Mouse (Mus musculus) kidney, embryonic 14.5 days (tissue): ENCODE measurements around the gene Adamtsl2. TPM values are rescaled to one million over a fixed set of nuclear protein-coding genes. Genes with fewer than 3 reads are reported as not detected.

Experiments used
- ATAC-seq: fragments of 200-750 bp; cut with Nextera tagmentation; 2 replicates; pipeline ENCODE4 v1.8.0; 2017; ENCODE audit warnings: moderate number of reproducible peaks, mild to moderate bottlenecking, moderate TSS enrichment, moderate library complexity; ENCODE audit not compliant: low FRiP score, low TSS enrichment
- H3K27ac ChIP-seq: fragments of 300-500 bp; sonication (generic); 2 replicates; pipeline ENCODE4 v1.5.1; 2014; ENCODE audit warnings: low read depth, mild to moderate bottlenecking, low read length, moderate library complexity, mixed read lengths
- H3K27me3 ChIP-seq: fragments of 300-500 bp; sonication (generic); 2 replicates; pipeline ENCODE4 v1.6.1; 2014; ENCODE audit warnings: mild to moderate bottlenecking, low read length; ENCODE audit not compliant: control insufficient read depth, insufficient read depth
- H3K36me3 ChIP-seq: fragments of 300-500 bp; sonication (generic); 2 replicates; pipeline ENCODE4 v1.6.1; 2014; ENCODE audit warnings: low read length, mixed read lengths; ENCODE audit not compliant: control insufficient read depth, insufficient read depth
- H3K4me1 ChIP-seq: fragments of 300-500 bp; sonication (generic); 2 replicates; pipeline ENCODE4 v1.6.1; 2014; ENCODE audit warnings: low read length, mixed read lengths; ENCODE audit not compliant: control insufficient read depth, insufficient read depth
- H3K4me2 ChIP-seq: fragments of 300-500 bp; sonication (generic); replicated peaks from 2 replicates; pipeline ENCODE4 v1.6.1; 2014; ENCODE audit warnings: low read depth, mild to moderate bottlenecking, low read length
- H3K4me3 ChIP-seq: fragments of 300-500 bp; sonication (generic); 2 replicates; pipeline ENCODE4 v1.5.1; 2014; ENCODE audit warnings: mild to moderate bottlenecking, low read length
- H3K9ac ChIP-seq: fragments of 300-500 bp; sonication (generic); 2 replicates; pipeline ENCODE4 v1.6.1; 2014; ENCODE audit warnings: low read depth, mild to moderate bottlenecking, low read length, moderate library complexity
- H3K9me3 ChIP-seq: fragments of 300-500 bp; sonication (generic); 2 replicates; pipeline ENCODE4 v1.6.1; 2016; ENCODE audit warnings: low read length; ENCODE audit not compliant: control insufficient read depth
- WGBS: fragments of 180-500 bp; shearing (Covaris S2); extraction: QIAGEN DNeasy Blood & Tissue Kit; methylation state at CpG from one replicate; pipeline ENCODE4 v1.1.7; 2014; 5-methylcytosine and 5-hydroxymethylcytosine counted together
- polyA plus RNA-seq: library from polyadenylated mRNA; unstranded; fragments of >200 nt; fragmentation: Nextera tagmentation; extraction: Ambion mirVana; gene quantifications from 2 replicates; pipeline ENCODE4 v1.2.1, GENCODE M21; 2014

Adamtsl2 gene
- polyA plus RNA-seq, 1 experiment from 2014 or later, result 0.65 TPM

GRCm38 (mm10) chr2:27156596-27156995, 77.4 kb downstream of the Adamtsl2 start:
- no peaks in the 10 kb centered on the region for H3K9me3 ChIP-seq

More at GRCm38 (mm10) chr2:27156596-27156995, 77.4 kb downstream of the Adamtsl2 start:
- Histone ChIP-seq H3K27ac (no peak overlapping the region), H3K4me3 (no peak overlapping the region), H3K27me3 (no peaks in the 10 kb centered on the region), H3K4me2 (no peak overlapping the region), H3K9ac (no peak overlapping the region), H3K4me1 (no peaks in the 10 kb centered on the region), H3K36me3 (no peaks in the 10 kb centered on the region)
- no peak for ATAC-seq
- 80% methylated on average over 6 of the region's 6 CpGs for WGBS

Other genes with a start within 250 kb of the Adamtsl2 start
- gene Abo, start 214.4 kb upstream of the Adamtsl2 start, polyA plus RNA-seq, result not detected in 2 replicates
- gene Surf6, start 176.5 kb upstream of the Adamtsl2 start, polyA plus RNA-seq, result 14.6 and 19.0 TPM in 2 replicates
- 27.0 and 35.2 TPM in 2 replicates for gene Med22, start 168.7 kb upstream of the Adamtsl2 start, polyA plus RNA-seq
- gene Rpl7a, start 168.6 kb upstream of the Adamtsl2 start, polyA plus RNA-seq, result 790 and 884 TPM in 2 replicates
- 40.1 and 46.5 TPM in 2 replicates for gene Surf2, start 163.0 kb upstream of the Adamtsl2 start, polyA plus RNA-seq
- gene Surf1, start 162.8 kb upstream of the Adamtsl2 start, polyA plus RNA-seq, result 48.1 and 51.1 TPM in 2 replicates
- gene Surf4, start 145.5 kb upstream of the Adamtsl2 start, polyA plus RNA-seq, result 124 and 187 TPM in 2 replicates
- gene Stkld1, start 145.3 kb upstream of the Adamtsl2 start, polyA plus RNA-seq, result 0.09 TPM in 1 of 2 replicates, not detected in the other
- 37.5 and 49.7 TPM in 2 replicates for gene Rexo4, start 115.0 kb upstream of the Adamtsl2 start, polyA plus RNA-seq
- 0.05 and 0.06 TPM in 2 replicates for gene Adamts13, start 106.0 kb upstream of the Adamtsl2 start, polyA plus RNA-seq
- gene Cacfd1, start 69.5 kb upstream of the Adamtsl2 start, polyA plus RNA-seq, result 36.7 and 56.5 TPM in 2 replicates
- gene Slc2a6, start 51.4 kb upstream of the Adamtsl2 start, polyA plus RNA-seq, result 0.37 and 0.64 TPM in 2 replicates
- gene Mymk, start 7.2 kb upstream of the Adamtsl2 start, polyA plus RNA-seq, result 0.54 TPM in 1 of 2 replicates, not detected in the other
- not detected in 2 replicates for gene Fam163b, start 63.1 kb downstream of the Adamtsl2 start, polyA plus RNA-seq
- gene Dbh, start 85.9 kb downstream of the Adamtsl2 start, polyA plus RNA-seq, result not detected in 2 replicates
- gene Sardh, start 169.0 kb downstream of the Adamtsl2 start, polyA plus RNA-seq, result 17.6 and 29.9 TPM in 2 replicates